Mouse (Mus musculus): Measurements from ENCODE around the gene Tmem63c. TPM values are rescaled to one million over a fixed set of nuclear protein-coding genes. Genes with fewer than 3 reads are reported as not detected.

The Tmem63c gene
- polyA plus RNA-seq, 2 experiments = 0.10 TPM; not detected in 1

DNA sequence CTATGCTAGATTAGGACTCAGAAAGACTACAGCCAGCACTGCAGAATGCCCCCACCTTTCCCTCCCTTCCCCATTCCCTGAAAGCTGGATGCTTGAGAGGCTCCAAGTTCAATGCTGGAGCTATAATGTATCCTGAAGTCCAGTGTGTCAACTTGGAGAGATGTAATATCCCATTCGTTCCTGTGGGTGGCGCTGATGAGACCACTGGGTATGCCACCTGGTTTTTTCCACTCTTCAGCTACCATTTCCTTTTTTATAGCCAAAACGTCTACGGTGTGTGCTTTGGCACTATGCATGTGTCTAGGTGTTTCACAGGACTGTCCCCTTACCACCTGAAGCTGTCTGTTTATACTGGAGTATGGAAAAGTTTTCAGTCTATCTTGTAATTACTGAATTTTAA is 67.2 kb downstream of the Tmem63c start:
- no peaks in the 10 kb centered on the region for H3K4me1 ChIP-seq (ENCODE audit: control insufficient read depth, insufficient read depth, low read length)
- no peak overlapping the region for H3K9ac ChIP-seq (ENCODE audit: low read depth, low read length, severe bottlenecking)
- WGBS = 39% methylated on average over 4 of the region's 4 CpGs
- no peak overlapping the region for H3K4me2 ChIP-seq (replicated peaks; ENCODE audit: low read depth, low read length, severe bottlenecking)
- H3K27ac ChIP-seq (replicated peaks; ENCODE audit: low read depth, low read length) = no peak overlapping the region
- no peaks in the 10 kb centered on the region for H3K27me3 ChIP-seq (ENCODE audit: control insufficient read depth, insufficient read depth, low read length)
- ATAC-seq (ENCODE audit: low FRiP score, low read depth) (no peak), DNase-seq (ENCODE audit: low spot score) (no peak)
- no peaks in the 10 kb centered on the region for H3K9me3 ChIP-seq (ENCODE audit: control insufficient read depth, low read length)
- H3K4me3 ChIP-seq (replicated peaks; ENCODE audit: low read length) = no peak overlapping the region
- no peaks in the 10 kb centered on the region for H3K36me3 ChIP-seq (ENCODE audit: control insufficient read depth, insufficient read depth, low read length)
- no peak for TF ChIP-seq POLR2A (IDR thresholded peaks at IDR 0.05; ENCODE audit: borderline replicate concordance, extremely low read depth, insufficient read depth, insufficient read length)

- H3K4me3 ChIP-seq (replicated peaks; ENCODE audit: low read length) = no peak overlapping the region
- no peaks in the 10 kb centered on the region for H3K36me3 ChIP-seq (ENCODE audit: control insufficient read depth, insufficient read depth, low read length)
- no peaks in the 10 kb centered on the region for H3K4me1 ChIP-seq (ENCODE audit: control insufficient read depth, insufficient read depth, low read length)
- WGBS = 65% methylated on average over 4 of the region's 4 CpGs
- no peaks in the 10 kb centered on the region for H3K27me3 ChIP-seq (ENCODE audit: control insufficient read depth, insufficient read depth, low read length)
- TF ChIP-seq POLR2A (IDR thresholded peaks at IDR 0.05; ENCODE audit: borderline replicate concordance, extremely low read depth, insufficient read depth, insufficient read length) = no peak
- H3K9me3 ChIP-seq (ENCODE audit: control insufficient read depth, low read length) = no peaks in the 10 kb centered on the region
- no peak overlapping the region for H3K27ac ChIP-seq (replicated peaks; ENCODE audit: low read depth, low read length)
- DNase-seq (ENCODE audit: low spot score) (no peak), ATAC-seq (ENCODE audit: low FRiP score, low read depth) (no peak)
- H3K9ac ChIP-seq (ENCODE audit: low read depth, low read length, severe bottlenecking) = no peak overlapping the region
- no peak overlapping the region for H3K4me2 ChIP-seq (replicated peaks; ENCODE audit: low read depth, low read length, severe bottlenecking)
These were observed 68.1 kb downstream of the Tmem63c start for GRCm38 (mm10) chr12:87089255-87089654.

- DNase-seq (ENCODE audit: low spot score) (no peak), ATAC-seq (ENCODE audit: low FRiP score, low read depth) (no peak)
- Histone ChIP-seq H3K9ac (ENCODE audit: low read depth, low read length, severe bottlenecking) (no peak overlapping the region), H3K36me3 (ENCODE audit: control insufficient read depth, insufficient read depth, low read length) (no peaks in the 10 kb centered on the region), H3K4me1 (ENCODE audit: control insufficient read depth, insufficient read depth, low read length) (no peaks in the 10 kb centered on the region), H3K9me3 (ENCODE audit: control insufficient read depth, low read length) (no peaks in the 10 kb centered on the region), H3K4me3 (replicated peaks; ENCODE audit: low read length) (no peak overlapping the region), H3K27me3 (ENCODE audit: control insufficient read depth, insufficient read depth, low read length) (no peaks in the 10 kb centered on the region), H3K4me2 (replicated peaks; ENCODE audit: low read depth, low read length, severe bottlenecking) (no peak overlapping the region), H3K27ac (replicated peaks; ENCODE audit: low read depth, low read length) (no peak overlapping the region)
- no peak for TF ChIP-seq POLR2A (IDR thresholded peaks at IDR 0.05; ENCODE audit: borderline replicate concordance, extremely low read depth, insufficient read depth, insufficient read length)
- WGBS = 70% methylated on average over 2 of the region's 2 CpGs
These were observed 68.6 kb downstream of the Tmem63c start for GRCm38 (mm10) chr12:87089701-87090100.

DNA sequence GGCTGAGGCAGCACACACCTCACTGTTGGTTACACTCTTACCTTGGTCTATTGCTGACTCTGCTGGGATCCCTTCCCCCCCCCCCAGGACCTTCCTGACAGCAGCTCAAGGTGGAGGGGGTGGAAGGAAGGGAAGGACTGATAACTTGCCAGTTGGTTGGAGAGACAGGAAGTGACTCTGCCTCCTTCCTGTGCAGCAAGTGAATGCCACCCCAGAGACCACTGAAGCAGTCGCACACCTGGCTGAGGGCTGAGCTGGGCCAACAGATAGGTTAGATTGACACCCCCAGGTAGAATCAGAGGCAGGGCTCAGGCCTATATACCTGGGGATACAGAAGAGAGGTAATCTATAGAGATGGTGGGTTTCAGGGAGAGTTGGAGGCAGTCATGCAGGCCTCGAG is 70.8 kb downstream of the Tmem63c start:
- no peak overlapping the region for H3K9ac ChIP-seq (ENCODE audit: low read depth, low read length, severe bottlenecking)
- no peak for TF ChIP-seq POLR2A (IDR thresholded peaks at IDR 0.05; ENCODE audit: borderline replicate concordance, extremely low read depth, insufficient read depth, insufficient read length)
- H3K4me2 ChIP-seq (replicated peaks; ENCODE audit: low read depth, low read length, severe bottlenecking) = no peak overlapping the region
- ATAC-seq (ENCODE audit: low FRiP score, low read depth) (no peak), DNase-seq (ENCODE audit: low spot score) (no peak)
- H3K4me3 ChIP-seq (replicated peaks; ENCODE audit: low read length) = no peak overlapping the region
- no peaks in the 10 kb centered on the region for H3K36me3 ChIP-seq (ENCODE audit: control insufficient read depth, insufficient read depth, low read length)
- 83% methylated on average over 2 of the region's 2 CpGs for WGBS
- no peak overlapping the region for H3K27ac ChIP-seq (replicated peaks; ENCODE audit: low read depth, low read length)
- no peaks in the 10 kb centered on the region for H3K9me3 ChIP-seq (ENCODE audit: control insufficient read depth, low read length)
- no peaks in the 10 kb centered on the region for H3K4me1 ChIP-seq (ENCODE audit: control insufficient read depth, insufficient read depth, low read length)
- H3K27me3 ChIP-seq (ENCODE audit: control insufficient read depth, insufficient read depth, low read length) = no peaks in the 10 kb centered on the region

- no peak for ATAC-seq (ENCODE audit: low FRiP score, low read depth)
These were observed 72.1 kb downstream of the Tmem63c start for GRCm38 (mm10) chr12:87093249-87093648.

DNA sequence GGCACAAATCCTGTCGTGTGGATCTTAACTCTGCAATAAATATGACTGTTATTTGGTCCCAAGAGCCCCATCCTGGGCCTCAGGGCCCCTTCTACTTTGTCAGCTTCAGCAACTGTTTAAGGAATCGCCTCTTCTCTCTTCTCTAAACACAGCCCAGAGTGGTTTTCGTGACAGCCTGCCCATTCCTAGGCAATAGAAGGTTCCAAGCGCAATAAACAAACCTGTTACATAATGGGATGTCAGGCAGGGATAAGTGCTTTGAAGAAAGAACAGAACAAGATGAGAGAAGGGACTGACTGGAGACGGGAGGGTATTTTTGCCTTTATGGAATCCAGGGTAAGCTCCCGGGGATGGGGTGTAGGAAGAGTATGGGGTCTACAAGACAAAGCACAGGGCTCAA is 72.5 kb downstream of the Tmem63c start:
- no peak for TF ChIP-seq POLR2A (IDR thresholded peaks at IDR 0.05; ENCODE audit: borderline replicate concordance, extremely low read depth, insufficient read depth, insufficient read length)
- H3K4me3 ChIP-seq (replicated peaks; ENCODE audit: low read length) = no peak overlapping the region
- no peaks in the 10 kb centered on the region for H3K36me3 ChIP-seq (ENCODE audit: control insufficient read depth, insufficient read depth, low read length)
- 49% methylated on average over 6 of the region's 6 CpGs for WGBS
- no peaks in the 10 kb centered on the region for H3K9me3 ChIP-seq (ENCODE audit: control insufficient read depth, low read length)
- H3K27me3 ChIP-seq (ENCODE audit: control insufficient read depth, insufficient read depth, low read length) = no peaks in the 10 kb centered on the region
- DNase-seq (ENCODE audit: low spot score) (no peak), ATAC-seq (ENCODE audit: low FRiP score, low read depth) (no peak)
- H3K4me1 ChIP-seq (ENCODE audit: control insufficient read depth, insufficient read depth, low read length) = no peaks in the 10 kb centered on the region
- no peak overlapping the region for H3K4me2 ChIP-seq (replicated peaks; ENCODE audit: low read depth, low read length, severe bottlenecking)
- no peak overlapping the region for H3K27ac ChIP-seq (replicated peaks; ENCODE audit: low read depth, low read length)
- no peak overlapping the region for H3K9ac ChIP-seq (ENCODE audit: low read depth, low read length, severe bottlenecking)

More at GRCm38 (mm10) chr12:87093249-87093648, 72.1 kb downstream of the Tmem63c start:
- Histone ChIP-seq H3K4me1 (ENCODE audit: control insufficient read depth, insufficient read depth, low read length) (no peaks in the 10 kb centered on the region), H3K36me3 (ENCODE audit: control insufficient read depth, insufficient read depth, low read length) (no peaks in the 10 kb centered on the region), H3K4me3 (replicated peaks; ENCODE audit: low read length) (no peak overlapping the region), H3K9ac (ENCODE audit: low read depth, low read length, severe bottlenecking) (no peak overlapping the region), H3K27me3 (ENCODE audit: control insufficient read depth, insufficient read depth, low read length) (no peaks in the 10 kb centered on the region), H3K9me3 (ENCODE audit: control insufficient read depth, low read length) (no peaks in the 10 kb centered on the region), H3K4me2 (replicated peaks; ENCODE audit: low read depth, low read length, severe bottlenecking) (no peak overlapping the region), H3K27ac (replicated peaks; ENCODE audit: low read depth, low read length) (no peak overlapping the region)
- 64% methylated on average over 4 of the region's 4 CpGs for WGBS
- no peak for TF ChIP-seq POLR2A (IDR thresholded peaks at IDR 0.05; ENCODE audit: borderline replicate concordance, extremely low read depth, insufficient read depth, insufficient read length)
- DNase-seq (ENCODE audit: low spot score) = no peak

Measured in limb, embryonic 14.5 days (tissue).